Mouse (Mus musculus): Measurements from ENCODE around the gene Ribc1. TPM values are rescaled to one million over a fixed set of nuclear protein-coding genes. Genes with fewer than 3 reads are reported as not detected.

Ribc1 gene
- total RNA-seq (2023; ENCODE audit: inconsistent age): 0.69 to 2.3 TPM (median 1.3 TPM) in 4 replicates

GRCm38 (mm10) chrX:152016151-152017145 lies at the start of gene Ribc1, which contains the start of gene Smc1a:
Gene Ribc1 (minus strand): TSS chrX:152016295.
Gene Smc1a (plus strand): TSS chrX:152016428.

DNA sequence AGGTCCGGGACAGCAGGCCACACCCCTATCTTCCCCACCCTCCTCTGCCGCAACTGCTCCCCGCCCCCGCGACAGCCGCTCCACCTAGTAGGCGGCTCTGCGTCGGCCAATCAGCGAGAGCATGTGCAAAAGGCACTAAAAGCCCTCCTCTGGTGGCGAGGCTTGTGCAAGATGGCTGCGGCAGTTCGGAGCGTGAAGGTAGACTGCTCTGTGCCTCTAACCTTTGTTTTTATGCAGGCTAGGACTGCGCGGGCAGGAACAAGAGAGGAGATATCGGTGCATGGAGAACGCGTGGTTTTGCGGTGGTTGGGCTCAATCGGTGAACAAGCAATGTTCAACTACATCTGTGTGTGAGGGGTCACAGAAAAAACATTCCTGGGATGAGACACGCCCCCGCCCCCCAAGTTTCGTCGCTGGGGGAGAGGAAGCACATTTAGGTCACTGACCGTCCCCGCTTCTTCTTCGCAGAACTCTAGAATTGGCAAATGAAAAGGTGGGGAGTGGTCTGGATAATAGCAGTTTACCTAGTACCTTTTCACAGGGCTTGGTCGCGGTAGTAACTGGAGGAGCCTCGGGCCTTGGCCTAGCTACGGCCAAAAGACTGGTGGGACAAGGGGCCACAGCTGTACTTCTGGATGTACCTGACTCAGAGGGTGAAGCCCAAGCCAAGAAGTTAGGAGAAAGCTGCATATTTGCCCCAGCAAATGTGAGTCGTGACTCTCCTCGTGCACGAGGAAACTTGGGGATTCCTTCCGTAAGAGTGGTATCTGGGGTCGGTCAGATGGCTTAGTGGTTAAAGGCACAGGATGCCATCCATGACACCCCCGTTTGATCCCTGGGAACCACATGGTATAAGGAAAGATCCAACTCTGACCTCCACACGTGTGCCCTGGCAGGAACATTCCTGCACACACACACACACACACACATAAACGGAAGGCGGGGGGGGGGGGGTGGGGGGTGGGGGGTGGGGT lies 14.1 kb downstream of the Ribc1 start, which contains the start of gene Hsd17b10:
Hsd17b10 (plus strand) TSS at position 109 of the 974 bp plus-strand sequence.

Other genes starting within 250 kb of the Ribc1 start
- 284 to 314 TPM (median 301 TPM) in 4 replicates for gene Huwe1, start 215.5 kb downstream of the Ribc1 start, total RNA-seq (2023; ENCODE audit: inconsistent age)
- 33.0 to 37.6 TPM (median 35.0 TPM) in 4 replicates for gene Hsd17b10, start 14.4 kb downstream of the Ribc1 start, total RNA-seq (2023; ENCODE audit: inconsistent age)
- gene Smc1a, start 133 bp upstream of the Ribc1 start, total RNA-seq (2023; ENCODE audit: inconsistent age): 99.3 to 113 TPM (median 104 TPM) in 4 replicates
- 1.4 to 4.3 TPM (median 1.7 TPM) in 4 replicates for gene Iqsec2, start 128.0 kb upstream of the Ribc1 start, total RNA-seq (2023; ENCODE audit: inconsistent age)
- 129 to 153 TPM (median 140 TPM) in 4 replicates for gene Kdm5c, start 216.7 kb upstream of the Ribc1 start, total RNA-seq (2023; ENCODE audit: inconsistent age)

Measured in B cell, adult (primary cell).